Mouse (Mus musculus) ovary, postnatal 14 days (tissue): ENCODE results near the gene Sart3.
"Not testable (repeated sequence)": the region's sequence is repeated elsewhere in the genome, so short reads cannot be mapped to it uniquely, and the experiment has no call there.

ENCODE experiments used
- DNase-seq: peaks from one replicate; pipeline ENCODE4 v3.0.0; 2022; ENCODE audit warnings: low spot score

The Sart3 gene

DNA sequence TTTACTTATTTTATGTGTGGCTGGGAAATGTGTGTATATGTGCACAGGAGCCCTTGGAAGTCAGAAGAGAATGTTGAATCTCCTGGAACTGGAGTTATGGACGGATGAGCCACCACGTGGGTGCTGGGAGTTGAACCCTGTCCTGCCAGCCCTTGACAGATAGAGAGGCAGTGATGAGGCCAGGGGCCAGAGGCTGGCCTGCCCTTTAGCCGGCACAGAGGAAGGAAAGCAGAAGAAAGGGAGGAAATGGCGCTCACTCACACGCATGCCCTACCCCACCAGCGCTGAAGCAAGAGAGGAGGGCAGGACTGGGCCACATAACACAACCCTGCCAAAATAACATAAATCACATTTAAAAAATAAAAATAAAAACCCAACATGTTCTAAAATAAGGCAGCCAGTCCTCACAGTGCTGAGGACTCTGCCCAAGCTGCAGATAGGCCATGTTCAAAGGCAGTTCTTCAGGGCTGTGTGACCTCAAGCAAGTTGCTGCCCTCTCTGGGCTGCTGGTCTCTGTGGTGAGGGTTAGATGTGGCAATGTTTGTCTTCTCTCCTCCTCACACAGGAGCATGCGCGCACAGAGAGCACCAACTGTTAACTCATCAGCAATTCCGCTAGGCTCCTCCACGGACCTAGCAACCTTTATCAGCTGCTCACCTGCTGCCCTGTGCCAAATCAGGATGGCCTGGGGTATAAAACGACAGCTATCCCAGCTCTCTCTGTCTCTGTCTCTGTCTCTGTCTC lies 18.3 kb upstream of the Sart3 start:
- no peak for DNase-seq

DNA sequence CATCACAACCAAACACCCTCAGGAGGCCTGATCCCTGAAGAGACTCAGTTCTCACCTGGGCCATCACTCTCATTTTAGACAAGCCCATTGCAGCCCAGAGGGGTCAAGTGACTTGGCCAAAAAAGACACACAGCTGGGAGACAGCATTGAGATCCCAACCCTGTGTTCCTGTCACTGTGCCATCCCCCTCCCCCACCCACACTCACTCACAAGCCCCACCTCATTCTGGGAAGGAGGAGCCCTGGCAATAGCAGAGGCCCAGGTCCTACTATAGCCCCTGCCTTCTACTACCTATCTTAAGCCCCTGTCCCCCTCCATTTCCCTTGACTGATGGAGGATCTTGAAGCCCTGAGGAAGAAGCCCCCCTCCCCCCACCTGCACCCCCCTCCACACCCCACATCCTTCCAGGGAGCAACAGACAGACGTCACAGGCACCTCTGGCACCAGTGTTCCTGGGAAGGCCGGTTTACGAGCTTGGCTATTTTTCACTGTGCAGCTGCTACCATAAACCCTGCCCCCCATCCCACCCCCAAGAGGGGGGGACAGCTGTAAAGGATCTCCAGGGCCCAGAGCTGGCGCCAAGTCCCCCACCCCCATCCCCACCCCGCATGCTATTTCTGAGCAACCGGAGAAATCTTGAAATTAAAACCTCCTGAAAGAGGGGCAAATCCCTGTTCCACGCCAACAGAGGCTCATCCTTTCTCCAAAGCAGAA lies 16.9 kb upstream of the Sart3 start:
- no peak for DNase-seq

DNA sequence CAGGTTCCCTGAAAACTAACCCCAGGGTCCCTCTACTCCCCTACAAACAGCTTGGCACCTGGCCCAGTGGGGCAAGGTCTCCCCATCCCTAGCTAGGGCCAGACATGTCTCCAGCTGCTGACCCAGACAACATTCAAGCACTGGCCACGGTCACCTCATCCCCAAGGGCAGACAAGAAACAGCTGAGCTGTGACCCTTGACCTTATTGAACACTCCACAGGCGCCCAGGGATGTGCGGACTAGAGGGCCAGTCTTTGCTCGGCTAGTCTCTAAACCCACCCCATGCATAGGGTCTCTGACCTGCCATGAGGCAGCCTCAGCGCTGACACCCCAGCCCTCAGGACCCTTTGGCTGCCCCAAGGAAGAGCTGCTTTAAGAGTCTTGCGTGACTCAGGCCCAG lies 16.3 kb upstream of the Sart3 start:
- DNase-seq: no peak

DNA sequence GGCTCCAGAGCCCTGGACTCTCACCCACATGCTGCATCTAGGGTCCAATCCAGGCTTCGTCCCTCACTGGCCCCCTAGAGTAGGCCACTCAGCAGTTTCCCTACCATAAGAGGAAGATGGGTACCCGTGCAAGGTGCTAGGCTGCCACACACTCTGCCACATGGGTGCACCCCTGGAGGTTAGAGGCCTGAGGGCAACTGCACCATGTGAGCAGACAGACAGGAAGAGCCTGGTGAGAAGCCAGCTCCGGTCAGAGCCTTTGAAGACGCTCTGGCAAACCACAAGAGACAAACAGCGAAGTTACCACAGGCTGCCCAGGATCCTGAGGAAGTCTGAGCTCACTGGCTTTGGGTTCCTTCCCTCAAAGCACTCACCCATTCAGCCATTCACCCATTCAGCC lies 14.7 kb upstream of the Sart3 start:
- DNase-seq: no peak

DNA sequence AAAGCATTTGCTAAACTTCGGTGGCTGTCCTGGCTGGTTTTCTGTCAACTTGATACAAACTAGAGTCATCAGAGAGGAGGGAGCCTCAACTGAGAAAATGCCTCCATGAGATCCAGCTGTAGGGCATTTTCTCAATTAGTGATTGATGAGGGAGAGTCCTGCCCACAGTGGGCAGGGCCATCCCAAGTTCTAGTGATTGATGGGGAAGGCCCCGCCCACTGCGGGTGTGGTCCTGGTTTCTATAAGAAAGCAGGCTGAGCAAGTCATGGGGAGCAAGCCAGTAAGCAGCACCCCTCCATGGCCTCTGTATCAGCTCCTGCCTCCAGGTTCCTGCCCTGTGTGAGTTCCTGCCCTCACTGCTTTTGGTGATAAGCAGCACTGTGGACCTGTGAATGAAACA lies 11.8 kb upstream of the Sart3 start:
- not testable (repeated sequence) for DNase-seq

DNA sequence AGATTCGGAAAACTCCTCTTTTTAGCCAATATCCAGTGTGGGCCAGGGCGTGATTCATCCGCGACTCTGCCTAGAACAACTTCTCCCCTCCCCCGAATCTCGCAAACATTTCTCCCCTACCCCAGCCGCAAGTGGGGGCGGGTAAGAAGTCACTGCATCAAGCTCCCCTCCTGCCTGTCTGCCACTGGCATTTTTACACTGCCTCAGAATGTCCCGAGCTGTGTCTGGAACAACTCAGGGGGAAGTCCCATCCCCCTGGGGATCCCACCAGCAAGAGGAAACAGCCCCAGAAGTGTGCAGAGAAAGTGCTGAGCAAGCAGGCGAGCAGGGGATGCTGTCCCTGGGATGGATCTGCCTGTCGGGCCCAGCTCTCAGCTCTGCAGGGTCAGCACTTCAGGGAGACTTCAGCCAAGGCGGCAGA lies 11.3 kb upstream of the Sart3 start:
- DNase-seq: no peak

DNA sequence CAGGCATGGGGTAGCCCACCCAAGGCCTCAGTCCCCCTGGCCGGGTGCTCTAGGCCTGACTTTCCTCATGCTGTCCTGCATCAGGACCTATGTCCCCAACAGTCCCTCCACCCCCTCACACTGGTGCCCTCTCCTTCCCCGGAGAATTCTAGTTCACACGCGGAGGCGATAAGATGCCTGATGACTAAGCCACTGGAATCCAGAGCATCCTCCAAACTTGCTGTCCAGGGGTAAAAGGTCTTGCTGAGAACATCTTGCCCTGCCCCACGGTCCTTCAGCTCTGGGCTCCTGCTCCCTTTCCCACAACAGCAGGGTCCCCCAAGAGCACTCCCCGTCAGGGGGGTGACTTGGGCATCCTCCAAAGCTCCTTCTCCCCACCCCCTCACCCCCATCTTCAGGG lies 10.3 kb upstream of the Sart3 start:
- no peak for DNase-seq

DNA sequence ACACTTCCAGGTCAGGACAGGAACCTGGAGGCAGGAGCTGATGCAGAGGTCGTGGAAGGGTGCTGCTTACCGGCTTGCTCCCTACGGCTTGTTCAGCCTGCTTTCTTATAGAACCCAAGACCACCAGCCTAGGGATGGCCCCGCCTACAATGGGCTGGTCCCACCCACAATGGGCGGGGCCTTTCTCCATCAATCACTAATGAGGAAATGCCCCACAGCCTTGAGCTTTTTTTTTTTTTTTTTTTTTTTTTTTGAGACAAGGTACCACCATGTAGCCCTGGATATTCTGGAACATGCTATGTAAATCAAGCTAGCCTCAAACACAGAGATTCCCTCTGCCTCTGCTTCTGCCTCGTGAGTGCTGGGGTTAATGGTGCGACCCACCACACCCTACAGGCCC lies 9.6 kb upstream of the Sart3 start:
- DNase-seq: no peak

DNA sequence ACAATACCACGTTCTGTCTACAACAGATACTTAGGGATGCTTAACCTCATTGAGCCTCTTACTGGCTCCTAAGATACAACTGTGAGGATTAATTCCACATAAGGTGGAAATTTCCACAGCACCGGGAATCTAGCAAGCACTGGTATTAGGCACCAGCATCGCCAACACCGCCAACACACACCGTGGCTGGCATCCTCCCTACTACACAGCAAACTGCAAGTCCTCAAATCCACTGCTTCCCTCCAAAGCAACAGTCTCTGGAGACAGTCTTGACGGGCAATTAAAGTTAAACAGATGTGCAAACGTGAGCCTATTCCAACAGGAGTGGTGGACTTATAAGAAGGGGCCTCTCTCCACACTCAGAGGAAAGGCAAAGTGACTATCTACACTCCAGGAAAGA lies 8.9 kb upstream of the Sart3 start:
- no peak for DNase-seq

DNA sequence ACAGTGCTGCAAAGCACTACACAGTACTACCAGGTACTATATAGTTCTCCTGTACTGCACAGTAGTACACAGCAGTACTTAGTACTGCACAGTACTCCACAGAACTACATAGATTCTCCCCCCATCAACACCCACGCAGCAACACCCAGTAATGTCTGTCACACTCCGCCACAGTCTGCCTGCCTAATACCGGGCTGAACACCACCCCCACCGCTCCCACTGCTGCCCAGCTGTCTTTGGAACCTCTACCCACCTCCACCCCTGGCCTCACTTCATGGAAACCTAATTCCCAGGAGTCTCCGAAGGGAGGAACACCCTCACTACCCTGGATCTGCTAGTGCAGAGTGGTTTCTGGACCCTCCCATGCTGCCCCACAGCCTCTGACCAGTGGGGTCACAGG lies 8.5 kb upstream of the Sart3 start:
- DNase-seq: no peak

DNA sequence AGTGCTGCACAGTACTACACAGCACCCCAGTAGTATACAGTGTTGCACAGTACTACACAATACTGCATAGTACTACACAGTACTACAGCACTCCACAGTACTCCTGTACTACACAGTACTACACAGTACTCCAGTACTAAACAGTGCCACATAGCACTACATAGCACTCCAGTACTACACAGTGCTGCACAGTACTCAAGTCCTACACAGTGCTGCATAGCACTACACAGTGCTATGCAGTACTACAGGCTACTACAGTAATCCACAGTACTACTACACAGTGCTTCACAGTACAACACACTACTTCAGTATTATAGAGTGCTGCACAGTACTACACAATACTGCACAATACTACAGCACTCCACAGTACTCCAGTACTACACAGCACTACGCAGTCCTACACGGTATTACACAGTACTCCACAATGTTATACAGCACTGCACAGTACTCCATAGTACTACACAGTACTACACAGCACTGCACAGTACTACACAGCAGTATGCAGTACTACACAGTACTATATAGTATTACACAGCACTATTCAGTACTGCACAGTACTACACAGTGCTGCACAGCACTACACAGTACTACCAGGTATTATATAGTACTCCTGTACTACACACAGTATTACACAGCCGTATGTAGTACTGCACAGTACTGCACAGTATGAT lies 7.9 kb upstream of the Sart3 start:
- DNase-seq: no peak

DNA sequence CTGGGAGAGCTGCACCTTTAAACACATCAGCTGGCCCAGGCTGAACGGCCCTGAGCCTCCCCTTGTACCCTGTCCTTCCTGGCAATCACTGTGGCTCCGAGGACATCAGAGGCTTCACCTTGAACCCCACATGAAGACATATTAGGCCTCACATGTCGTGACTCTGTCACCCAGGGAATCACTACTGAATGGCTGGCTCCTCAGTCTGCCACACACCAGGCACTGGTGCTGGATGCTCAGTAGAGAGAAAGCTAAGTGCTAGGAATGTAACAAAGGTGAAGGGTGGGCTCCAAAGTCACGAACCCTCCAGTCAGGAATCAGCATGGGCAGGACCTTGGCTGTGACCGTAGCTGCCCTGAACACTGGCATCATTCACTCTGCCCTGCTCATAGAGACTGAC lies 7.3 kb upstream of the Sart3 start:
- no peak for DNase-seq

DNA sequence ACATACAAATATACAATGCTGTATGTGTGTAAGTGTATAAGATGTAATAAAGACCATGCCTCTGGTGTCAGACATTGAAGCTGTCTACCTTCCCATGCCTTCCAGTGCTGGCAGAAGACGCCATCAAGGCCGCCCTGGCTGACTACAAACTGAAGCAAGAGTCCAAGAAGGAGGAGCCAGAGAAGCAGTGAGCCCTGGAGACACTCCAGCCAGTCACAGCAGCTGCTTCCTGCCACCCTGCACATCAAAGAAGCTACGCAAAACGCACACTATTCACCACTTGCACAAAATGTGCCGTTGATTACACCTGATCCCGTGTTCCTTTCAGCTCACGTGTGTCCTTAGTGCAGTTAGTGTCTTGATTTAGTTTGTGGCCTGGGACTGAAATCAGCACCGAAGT lies 5.4 kb upstream of the Sart3 start:
- not testable (repeated sequence) for DNase-seq

DNA sequence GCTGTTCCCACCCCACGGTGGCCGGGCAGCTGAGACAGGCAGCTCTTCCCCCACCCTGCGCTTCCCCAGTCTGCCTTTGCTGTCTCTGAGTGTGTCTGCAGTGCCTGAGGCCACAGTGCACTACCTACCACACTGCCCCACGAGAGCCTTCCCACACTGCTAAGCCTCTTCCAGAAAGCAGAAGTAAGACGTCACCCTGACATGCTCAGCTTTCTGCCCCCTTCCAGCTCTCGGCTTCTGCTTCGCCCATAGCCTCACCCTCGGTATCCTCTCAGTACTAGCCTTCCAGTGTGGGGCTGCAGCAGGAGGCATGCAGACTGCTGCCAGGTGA lies 4.6 kb upstream of the Sart3 start:
- DNase-seq: no peak

DNA sequence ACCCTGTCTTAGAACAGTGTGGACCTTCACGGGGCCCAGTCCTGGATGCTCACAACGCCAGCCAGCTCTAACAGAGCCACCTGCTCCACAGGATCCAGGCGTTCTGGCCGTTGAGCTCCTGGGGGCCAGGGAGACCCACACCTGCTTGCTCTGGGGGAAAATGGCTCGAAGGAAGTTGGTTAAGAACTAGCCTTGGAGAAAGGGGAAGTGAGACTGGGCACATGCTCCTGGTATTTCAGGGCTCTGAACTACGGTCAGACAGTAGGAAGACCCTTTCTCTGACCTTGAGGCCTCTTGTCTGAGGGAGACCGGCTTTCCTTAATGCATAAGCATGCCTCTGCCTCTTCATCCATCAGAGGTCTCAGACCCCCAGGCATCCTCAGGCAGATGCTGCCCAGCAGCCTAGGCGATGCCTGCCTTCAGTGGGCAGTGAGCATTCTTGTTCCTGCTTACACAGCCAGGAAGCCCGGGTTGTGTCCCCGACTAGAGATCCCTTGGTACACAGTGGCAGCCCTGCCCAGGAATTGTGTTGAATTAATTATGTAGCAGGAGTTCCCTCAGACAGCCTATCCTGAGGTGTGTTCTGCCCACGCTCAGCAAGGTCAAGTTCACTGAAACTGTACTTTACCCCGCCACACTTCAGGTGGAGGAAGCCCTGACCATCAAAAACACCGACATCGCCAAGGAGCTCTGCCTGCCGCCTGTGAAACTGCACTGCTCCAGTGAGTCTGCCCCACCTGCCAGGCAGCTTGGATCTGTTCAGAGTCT lies 4.0 kb upstream of the Sart3 start:
- DNase-seq: no peak

DNA sequence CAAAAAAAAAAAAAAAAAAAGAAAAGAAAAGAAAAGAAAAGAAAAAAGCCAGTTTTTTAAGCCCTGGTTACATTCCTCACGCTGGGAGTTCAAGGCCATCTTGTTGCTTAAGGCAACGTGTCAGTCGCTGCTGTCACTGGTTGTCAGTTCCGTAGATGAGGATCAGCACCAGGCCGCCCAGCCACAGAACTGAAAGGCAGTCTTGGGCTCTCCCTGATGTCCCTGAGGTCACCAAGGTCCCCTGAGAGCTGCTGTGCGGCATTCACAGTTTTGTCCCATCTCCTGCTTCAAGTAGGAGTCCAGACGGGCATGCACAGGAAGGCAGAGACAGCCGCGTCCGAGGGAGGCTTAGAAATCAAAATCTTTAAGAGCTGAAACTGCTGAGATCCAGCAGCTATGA lies 3.3 kb upstream of the Sart3 start:
- no peak for DNase-seq

DNA sequence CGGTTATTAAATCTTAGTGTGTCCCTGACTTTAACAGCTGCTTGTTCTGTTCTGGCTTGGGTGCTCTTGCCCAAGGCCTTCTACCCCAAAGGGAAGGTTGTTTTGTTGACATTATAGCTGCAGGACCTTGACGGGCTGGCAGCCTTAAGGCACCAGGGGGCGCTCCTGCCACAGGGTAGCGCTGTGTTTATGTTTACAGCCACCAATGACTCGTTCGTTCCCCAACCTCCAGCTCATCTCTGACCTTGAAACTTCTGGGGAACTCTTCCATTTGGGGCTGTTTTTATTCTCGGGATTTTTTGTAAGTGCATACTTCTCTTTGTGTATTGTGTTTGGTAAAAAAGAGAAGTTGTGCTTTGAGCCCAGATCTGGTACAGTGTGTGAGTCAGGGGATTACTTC lies 1.4 kb upstream of the Sart3 start:
- peak; percentile 83 for DNase-seq

DNA sequence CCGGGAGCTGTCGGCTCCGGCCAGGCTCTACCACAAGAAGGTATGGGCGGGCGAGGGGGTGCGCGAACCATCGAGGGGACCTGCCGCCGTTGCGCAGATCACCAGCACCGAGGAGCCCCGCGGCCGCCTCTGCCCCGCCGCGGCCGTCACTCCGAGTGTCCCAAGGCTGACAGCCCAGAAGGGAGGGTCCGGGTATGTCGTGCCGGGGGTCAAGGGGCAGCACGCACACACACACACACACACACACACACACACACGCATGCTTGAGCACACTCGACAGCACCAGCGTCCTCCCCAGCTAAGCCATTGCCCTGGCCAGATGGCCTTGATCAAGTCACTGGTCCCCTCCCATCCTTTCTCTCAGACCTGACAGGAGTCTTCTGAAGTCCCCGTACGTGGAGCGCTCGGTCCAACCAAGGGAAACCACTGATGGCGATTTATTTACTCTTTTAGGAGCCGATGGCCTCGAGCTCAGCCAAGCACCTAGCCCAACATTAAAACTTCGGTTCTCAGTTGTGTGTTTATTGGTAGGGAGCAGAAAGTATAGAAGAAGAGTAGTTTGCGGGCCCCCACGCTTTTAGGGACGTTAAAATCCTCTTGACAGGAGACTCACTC lies 702 bp upstream of the Sart3 start:
- no peak for DNase-seq

DNA sequence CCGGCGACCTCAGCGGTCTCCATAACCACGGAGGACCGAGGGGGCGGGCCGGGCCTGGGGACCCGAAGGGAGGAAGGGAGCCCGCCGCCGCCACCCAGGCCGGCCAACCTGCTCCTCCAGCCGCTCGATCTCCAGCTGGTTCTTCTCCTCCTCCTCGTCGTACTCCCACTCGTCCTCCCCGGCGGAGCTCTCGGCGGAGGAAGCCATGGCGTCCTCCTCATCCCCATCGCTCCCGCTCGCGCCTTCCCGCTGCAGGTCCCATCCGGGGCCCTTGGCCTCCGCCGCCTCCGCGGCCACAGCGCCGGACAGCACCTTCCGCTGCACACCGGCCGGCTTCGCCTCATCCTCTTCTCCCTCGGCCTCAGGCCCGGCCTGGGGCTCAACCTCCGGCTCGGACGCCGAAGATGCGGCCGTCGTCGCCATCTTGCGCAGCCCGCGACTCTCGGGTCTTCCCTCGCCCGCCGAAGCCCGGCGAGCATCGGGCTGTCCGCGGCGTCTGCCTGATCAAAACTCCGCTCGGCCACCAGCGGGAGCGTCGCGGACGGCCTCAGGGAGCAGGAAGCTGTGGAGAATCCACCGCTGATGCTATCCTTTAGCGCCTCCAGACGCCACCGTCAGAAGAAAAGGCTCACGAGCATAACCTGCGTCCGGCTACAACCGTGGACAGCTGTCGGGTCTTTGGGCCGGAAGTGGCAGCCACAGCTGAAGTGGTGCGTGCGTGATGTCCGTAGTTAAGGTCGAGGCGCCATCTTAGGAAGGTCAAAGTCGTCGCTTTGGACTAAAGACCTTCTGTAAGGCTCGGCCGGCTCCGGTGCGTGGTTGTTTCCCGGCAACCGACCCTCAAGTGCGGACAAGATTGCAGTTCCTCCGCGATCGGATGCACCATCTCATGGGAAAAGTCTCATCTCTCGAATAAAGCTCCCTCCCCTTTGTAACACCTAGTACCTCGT lies 822 bp downstream of the Sart3 start:
- peak; percentile 69 for DNase-seq

DNA sequence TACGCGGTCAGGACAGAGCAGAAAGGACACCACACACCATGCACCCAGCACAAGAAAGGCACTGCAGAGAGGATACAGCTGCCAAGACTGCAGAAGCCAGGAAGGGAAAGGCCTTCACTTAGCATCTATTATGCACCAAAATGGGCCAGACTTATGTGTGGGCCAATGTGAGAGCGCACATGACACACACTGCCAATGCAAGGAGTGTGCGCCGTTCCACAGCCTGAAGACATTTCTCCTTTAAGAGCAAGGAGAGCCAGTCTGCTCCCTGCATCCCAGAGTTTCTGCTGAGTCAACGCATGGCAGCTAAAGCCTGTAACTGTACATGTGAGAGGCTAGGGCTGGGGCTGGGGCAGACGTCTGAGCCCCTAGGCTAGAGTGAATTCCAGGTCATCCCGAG lies 3.5 kb downstream of the Sart3 start:
- DNase-seq: no peak
